Mouse (Mus musculus) lung, adult 2 months (tissue): Measurements from ENCODE around the gene Lrba.

Experiments used
- CTCF ChIP-seq: fragments of 200-500 bp; IDR thresholded peaks from 2 replicates; pipeline ENCODE4 v1.5.1; 2011; ENCODE audit warnings: mild to moderate bottlenecking, low read length, control low read depth; ENCODE audit not compliant: insufficient read depth
- POLR2A ChIP-seq: fragments of 200-500 bp; IDR thresholded peaks from 2 replicates; pipeline ENCODE4 v1.6.1; 2011; ENCODE audit warnings: low read depth, mild to moderate bottlenecking, control low read depth, low read length, borderline replicate concordance; ENCODE audit errors: extremely low read depth

DNA sequence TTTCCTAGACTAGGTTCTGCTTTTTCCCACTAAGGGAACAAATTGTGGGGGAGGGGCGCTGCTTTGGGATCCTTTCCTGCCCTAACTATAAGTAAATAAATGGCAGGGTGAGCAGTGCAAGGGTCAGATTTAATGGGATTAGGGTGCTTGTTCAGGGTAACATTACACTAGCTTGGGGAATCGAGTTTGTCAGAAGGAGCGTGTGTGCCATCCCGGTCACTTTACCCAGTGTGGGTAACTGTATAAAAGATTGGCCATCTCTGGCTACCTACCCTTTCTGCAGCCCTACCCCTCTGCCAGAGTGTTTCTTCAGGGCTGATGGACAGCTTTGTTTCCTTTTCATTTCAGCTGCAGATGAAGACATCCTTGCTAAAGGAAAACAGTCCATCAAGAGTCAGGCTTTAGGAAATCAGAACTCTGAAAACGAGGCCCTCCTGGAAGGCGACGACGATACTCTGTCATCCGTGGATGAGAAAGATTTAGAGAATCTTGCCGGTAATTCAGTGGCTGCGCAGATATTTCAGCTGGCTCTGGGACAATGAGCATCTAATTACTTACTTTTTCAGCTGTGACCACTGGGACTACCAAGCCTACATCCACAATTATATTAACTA, 315.2 kb downstream of the Lrba start:
- TF ChIP-seq POLR2A (no peak), CTCF (no peak)
